Mouse (Mus musculus) MEL (cell line): ENCODE data around the gene Gadd45gip1. TPM values are rescaled to one million over a fixed set of nuclear protein-coding genes. Genes with fewer than 3 reads are reported as not detected.

Experiments used
- DNase-seq: peaks from one replicate; pipeline ENCODE4 v3.0.0; 2011; ENCODE audit warnings: low read depth, low spot score
- H3K27ac ChIP-seq: 2 replicates; pipeline ENCODE4 v1.5.1; 2012; ENCODE audit warnings: low read depth, mild to moderate bottlenecking, control low read depth, low read length, moderate library complexity; ENCODE audit not compliant: control insufficient read depth
- H3K27me3 ChIP-seq, 2 experiments: fragments of 150-350 bp in 1 of 2; sonication (generic) in 1 of 2; 2 replicates each; pipeline ENCODE4 v1.6.1; 2012; ENCODE audit warnings: low read length in 2 of 2, mild to moderate bottlenecking in 2 of 2, improper control_type of control experiment in 1 of 2, moderate library complexity in 1 of 2; ENCODE audit not compliant: insufficient read depth in 2 of 2, control insufficient read depth in 1 of 2
- H3K36me3 ChIP-seq, 2 experiments: 2 replicates each; pipeline ENCODE4 v1.6.1; 2012 to 2014; ENCODE audit warnings: low read length in 2 of 2, improper control_type of control experiment in 1 of 2, inconsistent platforms in 1 of 2, mild to moderate bottlenecking in 1 of 2; ENCODE audit not compliant: insufficient read depth in 2 of 2, control insufficient read depth in 1 of 2
- H3K4me1 ChIP-seq, 2 experiments: fragments of 150-350 bp in 1 of 2; sonication (generic) in 1 of 2; 2 replicates each; pipeline ENCODE4 v1.6.1; 2012; ENCODE audit warnings: low read length in 2 of 2, improper control_type of control experiment in 1 of 2, mild to moderate bottlenecking in 1 of 2; ENCODE audit not compliant: insufficient read depth in 2 of 2, control insufficient read depth in 1 of 2
- H3K4me3 ChIP-seq, 2 experiments: fragments of 150-350 bp in 1 of 2; sonication (generic) in 1 of 2; 2 replicates each; pipeline ENCODE4 v1.5.1; 2012; ENCODE audit warnings: low read depth in 2 of 2, low read length in 2 of 2, mild to moderate bottlenecking in 2 of 2, moderate library complexity in 2 of 2, control low read depth in 1 of 2, improper control_type of control experiment in 1 of 2; ENCODE audit not compliant: control insufficient read depth in 1 of 2, insufficient read depth in 1 of 2
- H3K79me2 ChIP-seq: 2 replicates; pipeline ENCODE4 v1.6.1; 2012; ENCODE audit warnings: mild to moderate bottlenecking, low read length, moderate library complexity; ENCODE audit not compliant: control insufficient read depth, poor library complexity, insufficient read depth
- H3K9ac ChIP-seq: 2 replicates; pipeline ENCODE4 v1.6.1; 2012; ENCODE audit warnings: low read depth, mild to moderate bottlenecking, control low read depth, low read length, moderate library complexity; ENCODE audit not compliant: control insufficient read depth, poor library complexity, severe bottlenecking
- H3K9me3 ChIP-seq: fragments of 150-350 bp; sonication (generic); replicated peaks from 2 replicates; pipeline ENCODE4 v1.6.1; 2012; ENCODE audit warnings: mild to moderate bottlenecking, low read length, improper control_type of control experiment, moderate library complexity; ENCODE audit not compliant: insufficient read depth
- CHD1 ChIP-seq: IDR thresholded peaks from 2 replicates; pipeline ENCODE4 v1.6.1; 2012; ENCODE audit warnings: low read depth, mild to moderate bottlenecking, inconsistent platforms, low read length, improper control_type of control experiment
- CHD2 ChIP-seq: IDR thresholded peaks from 2 replicates; pipeline ENCODE4 v1.6.1; 2011; ENCODE audit warnings: low read length, improper control_type of control experiment
- CTCF ChIP-seq, 3 experiments: IDR thresholded peaks in 2 of 3; conservative IDR thresholded peaks in 1 of 3; 2 replicates each; pipeline ENCODE4 v1.5.1; 2011 to 2012; ENCODE audit warnings: low read length in 3 of 3, low read depth in 2 of 3, mild to moderate bottlenecking in 2 of 3, improper control_type of control experiment in 1 of 3, inconsistent platforms in 1 of 3, mixed read lengths in 1 of 3, moderate library complexity in 1 of 3; ENCODE audit not compliant: control insufficient read depth in 1 of 3, insufficient read depth in 1 of 3, poor library complexity in 1 of 3, severe bottlenecking in 1 of 3
- E2F4 ChIP-seq: IDR thresholded peaks from 2 replicates; pipeline ENCODE4 v1.6.1; 2011; ENCODE audit warnings: low read depth, low read length, improper control_type of control experiment, borderline replicate concordance
- EP300 ChIP-seq, 2 experiments: IDR thresholded peaks; 2 replicates each; pipeline ENCODE4 v1.6.1; 2011; ENCODE audit warnings: improper control_type of control experiment in 2 of 2, low read length in 2 of 2, low read depth in 1 of 2, mild to moderate bottlenecking in 1 of 2
- ETS1 ChIP-seq: IDR thresholded peaks from 2 replicates; pipeline ENCODE4 v1.6.1; 2012; ENCODE audit warnings: low read depth, mild to moderate bottlenecking, inconsistent platforms, low read length, improper control_type of control experiment, moderate library complexity
- JUND ChIP-seq: IDR thresholded peaks from 2 replicates; pipeline ENCODE4 v1.6.1; 2011; ENCODE audit warnings: low read depth, mild to moderate bottlenecking, improper control_type of control experiment, low read length
- KAT2A ChIP-seq: conservative IDR thresholded peaks from 2 replicates; pipeline ENCODE4 v1.6.1; 2012; ENCODE audit warnings: low read depth, low read length, improper control_type of control experiment, inconsistent platforms
- MAFK ChIP-seq: IDR thresholded peaks from 2 replicates; pipeline ENCODE4 v1.6.1; 2011; ENCODE audit warnings: low read depth, mild to moderate bottlenecking, low read length, improper control_type of control experiment, borderline replicate concordance
- MAX ChIP-seq: IDR thresholded peaks from 2 replicates; pipeline ENCODE4 v1.6.1; 2011; ENCODE audit warnings: low read length, improper control_type of control experiment
- MAZ ChIP-seq: IDR thresholded peaks from 2 replicates; pipeline ENCODE4 v1.6.1; 2012; ENCODE audit warnings: low read depth, mild to moderate bottlenecking, inconsistent platforms, low read length, improper control_type of control experiment
- MEF2A ChIP-seq: IDR thresholded peaks from 2 replicates; pipeline ENCODE4 v1.6.1; 2014; ENCODE audit warnings: low read depth, mild to moderate bottlenecking, inconsistent platforms, low read length, improper control_type of control experiment; ENCODE audit not compliant: poor library complexity, insufficient replicate concordance, severe bottlenecking; ENCODE audit errors: extremely low read depth
- MXI1 ChIP-seq: IDR thresholded peaks from 2 replicates; pipeline ENCODE4 v1.6.1; 2011; ENCODE audit warnings: mild to moderate bottlenecking, low read depth, low read length, improper control_type of control experiment
- MYB ChIP-seq: IDR thresholded peaks from 2 replicates; pipeline ENCODE4 v1.6.1; 2011; ENCODE audit warnings: mild to moderate bottlenecking, low read depth, low read length, improper control_type of control experiment
- MYC ChIP-seq: IDR thresholded peaks from 2 replicates; pipeline ENCODE4 v1.6.1; 2011; ENCODE audit warnings: low read depth, mild to moderate bottlenecking, low read length, improper control_type of control experiment, moderate library complexity
- NELFE ChIP-seq: IDR thresholded peaks from 2 replicates; pipeline ENCODE4 v1.6.1; 2011; ENCODE audit warnings: low read depth, low read length, improper control_type of control experiment
- POLR2A ChIP-seq, 2 experiments: IDR thresholded peaks; 2 replicates each; pipeline ENCODE4 v1.6.1; 2011 to 2012; ENCODE audit warnings: low read length in 2 of 2, mild to moderate bottlenecking in 2 of 2, control low read depth in 1 of 2, improper control_type of control experiment in 1 of 2, low read depth in 1 of 2, moderate library complexity in 1 of 2; ENCODE audit not compliant: control insufficient read depth in 1 of 2, insufficient read depth in 1 of 2, poor library complexity in 1 of 2
- POLR2AphosphoS2 ChIP-seq: IDR thresholded peaks from 2 replicates; pipeline ENCODE4 v1.6.1; 2011; ENCODE audit warnings: low read length, improper control_type of control experiment
- POLR2AphosphoS5 ChIP-seq: IDR thresholded peaks from 2 replicates; pipeline ENCODE4 v1.6.1; 2012; ENCODE audit warnings: low read depth, borderline replicate concordance, mild to moderate bottlenecking, inconsistent platforms, low read length, moderate library complexity, mixed read lengths
- RAD21 ChIP-seq: IDR thresholded peaks from 2 replicates; pipeline ENCODE4 v1.6.1; 2011; ENCODE audit warnings: mild to moderate bottlenecking, low read depth, low read length, improper control_type of control experiment
- SIN3A ChIP-seq: IDR thresholded peaks from 2 replicates; pipeline ENCODE4 v1.6.1; 2012; ENCODE audit warnings: low read length, improper control_type of control experiment, inconsistent platforms
- SMC3 ChIP-seq: IDR thresholded peaks from 2 replicates; pipeline ENCODE4 v1.6.1; 2011; ENCODE audit warnings: low read depth, low read length, improper control_type of control experiment
- TAL1 ChIP-seq: IDR thresholded peaks from 2 replicates; pipeline ENCODE4 v1.6.1; 2012; ENCODE audit warnings: mild to moderate bottlenecking, inconsistent platforms, low read length, moderate library complexity, mixed read lengths
- TBP ChIP-seq: IDR thresholded peaks from 2 replicates; pipeline ENCODE4 v1.8.0; 2011; ENCODE audit warnings: low read depth, low read length, improper control_type of control experiment
- TCF12 ChIP-seq: IDR thresholded peaks from 2 replicates; pipeline ENCODE4 v1.6.1; 2014; ENCODE audit warnings: low read depth, mild to moderate bottlenecking, inconsistent platforms, low read length, improper control_type of control experiment, moderate library complexity
- UBTF ChIP-seq: IDR thresholded peaks from 2 replicates; pipeline ENCODE4 v1.6.1; 2012; ENCODE audit warnings: low read depth, mild to moderate bottlenecking, inconsistent platforms, low read length, improper control_type of control experiment, moderate library complexity, borderline replicate concordance; ENCODE audit not compliant: insufficient read depth
- USF1 ChIP-seq: IDR thresholded peaks from 2 replicates; pipeline ENCODE4 v1.6.1; 2014; ENCODE audit warnings: low read depth, mild to moderate bottlenecking, inconsistent platforms, low read length, improper control_type of control experiment, moderate library complexity
- USF2 ChIP-seq, 2 experiments: IDR thresholded peaks; 2 replicates each; pipeline ENCODE4 v1.6.1; 2011 to 2012; ENCODE audit warnings: improper control_type of control experiment in 2 of 2, low read length in 2 of 2, borderline replicate concordance in 1 of 2, inconsistent platforms in 1 of 2, low read depth in 1 of 2, mild to moderate bottlenecking in 1 of 2; ENCODE audit not compliant: insufficient read depth in 1 of 2
- ZC3H11A ChIP-seq: IDR thresholded peaks from 2 replicates; pipeline ENCODE4 v1.6.1; 2012; ENCODE audit warnings: low read depth, mild to moderate bottlenecking, inconsistent platforms, low read length, improper control_type of control experiment
- ZKSCAN1 ChIP-seq: IDR thresholded peaks from 2 replicates; pipeline ENCODE4 v1.6.1; 2012; ENCODE audit warnings: low read depth, mild to moderate bottlenecking, inconsistent platforms, low read length, improper control_type of control experiment, moderate library complexity
- ZMIZ1 ChIP-seq: IDR thresholded peaks from 2 replicates; pipeline ENCODE4 v1.6.1; 2012; ENCODE audit warnings: low read depth, mild to moderate bottlenecking, inconsistent platforms, low read length, improper control_type of control experiment, moderate library complexity
- ZNF384 ChIP-seq: IDR thresholded peaks from 2 replicates; pipeline ENCODE4 v1.6.1; 2012; ENCODE audit warnings: low read depth, mild to moderate bottlenecking, inconsistent platforms, low read length, improper control_type of control experiment
- polyA plus RNA-seq, 2 experiments: library from polyadenylated mRNA; stranded (reverse) in 1 of 2; unstranded in 1 of 2; fragments of >175 nt in 1 of 2; fragments of >200 nt in 1 of 2; gene quantifications; 2 replicates each; pipeline versions ENCODE4 v1.2.1 to v1.2.4; 2012; ENCODE audit warnings: low replicate concordance in 2 of 2, low read depth in 1 of 2; ENCODE audit not compliant: insufficient read length in 2 of 2, insufficient read depth in 1 of 2, missing spikeins in 1 of 2
- total RNA-seq: library from RNA; depleted of rRNA; stranded (reverse); fragments of 300-350 nt; gene quantifications from 2 replicates; pipeline ENCODE4 v1.2.3, GENCODE M21; 2012

Gadd45gip1 gene
- total and polyA plus RNA-seq, 3 experiments = 51.8 to 62.9 TPM; not detected in 1

GRCm38 (mm10) chr8:84809941-84810280 is 21.4 kb upstream of the Gadd45gip1 start:
- Histone ChIP-seq H3K79me2 (no peaks in the 10 kb centered on the region), H3K36me3 (peaks cover 0 to 3% of the 10 kb centered on the region in 2 experiments; a peak in 1 of 4 replicates), H3K27me3 (no peaks in the 10 kb centered on the region), H3K9me3 (no peaks in the 10 kb centered on the region), H3K4me3 (no peak overlapping the region), H3K9ac (no peak overlapping the region), H3K4me1 (peaks cover 0 to 10% of the 10 kb centered on the region in 2 experiments; a peak in 2 of 4 replicates)
- DNase-seq = no peak
- TF ChIP-seq E2F4 (no peak), USF1 (peak; percentile 49; the same call in 1 of the 2 replicates)
- TF ChIP-seq, all 39 proteins: peak for 1
- no peak overlapping the region for H3K27ac ChIP-seq

- H3K27me3 ChIP-seq = no peaks in the 10 kb centered on the region
- peaks cover 0 to 5% of the 10 kb centered on the region in 2 experiments; a peak in 1 of 4 replicates for H3K36me3 ChIP-seq
- H3K9ac ChIP-seq = peak overlapping the region; percentile 49
- H3K4me1 ChIP-seq = peaks cover 0 to 10% of the 10 kb centered on the region in 2 experiments; a peak in 3 of 4 replicates
- H3K79me2 ChIP-seq = no peaks in the 10 kb centered on the region
- no peaks in the 10 kb centered on the region for H3K9me3 ChIP-seq
- H3K4me3 ChIP-seq = peak overlapping the region; percentile 53 to 56
- H3K27ac ChIP-seq = no peak overlapping the region
- DNase-seq = peak; percentile 90
- TF ChIP-seq SMC3 (peak; percentile 93), MXI1 (peak; percentile 75), ZC3H11A (peak; percentile 78), MEF2A (no peak), CHD2 (no peak), CHD1 (no peak), MAX (no peak), MYB (no peak), E2F4 (no peak), NELFE (no peak), USF1 (no peak), TBP (no peak), MYC (no peak), UBTF (no peak), JUND (no peak), MAFK (no peak), ZKSCAN1 (no peak), SIN3A (peak; percentile 76), TAL1 (no peak), ZMIZ1 (no peak), RAD21 (peak; percentile 74), ETS1 (no peak), POLR2A (IDR thresholded peaks at IDR 0.05; ENCODE audit: control insufficient read depth in 1 of 2, insufficient read depth in 1 of 2, low read depth in 1 of 2, low read length in 2 of 2, poor library complexity in 1 of 2) (no peak), TCF12 (no peak), ZNF384 (no peak), MAZ (peak; percentile 89), POLR2AphosphoS5 (no peak), KAT2A (no peak), POLR2AphosphoS2 (no peak), CTCF (IDR thresholded peaks at IDR 0.05 in 2 of 3, conservative IDR thresholded peaks at IDR 0.05 in 1 of 3; ENCODE audit: control insufficient read depth in 1 of 3, insufficient read depth in 1 of 3, low read depth in 2 of 3, low read length in 3 of 3, poor library complexity in 1 of 3, severe bottlenecking in 1 of 3) (peak in 2 of 3 experiments; percentile 92 to 95; a peak in 5 of 6 replicates), EP300 (IDR thresholded peaks at IDR 0.05; ENCODE audit: low read depth in 1 of 2, low read length in 2 of 2) (no peak), USF2 (IDR thresholded peaks at IDR 0.05; ENCODE audit: borderline replicate concordance in 1 of 2, insufficient read depth in 1 of 2, low read depth in 1 of 2, low read length in 2 of 2) (no peak)
These were observed 20.4 kb upstream of the Gadd45gip1 start for GRCm38 (mm10) chr8:84810896-84811295.
